Mouse (Mus musculus) testis, postnatal 10 days (tissue): Measurements from ENCODE around the gene Tspan3.

Experiments used
- DNase-seq: peaks from one replicate; pipeline ENCODE4 v3.0.0; 2021; ENCODE audit warnings: low spot score

The Tspan3 gene

DNA sequence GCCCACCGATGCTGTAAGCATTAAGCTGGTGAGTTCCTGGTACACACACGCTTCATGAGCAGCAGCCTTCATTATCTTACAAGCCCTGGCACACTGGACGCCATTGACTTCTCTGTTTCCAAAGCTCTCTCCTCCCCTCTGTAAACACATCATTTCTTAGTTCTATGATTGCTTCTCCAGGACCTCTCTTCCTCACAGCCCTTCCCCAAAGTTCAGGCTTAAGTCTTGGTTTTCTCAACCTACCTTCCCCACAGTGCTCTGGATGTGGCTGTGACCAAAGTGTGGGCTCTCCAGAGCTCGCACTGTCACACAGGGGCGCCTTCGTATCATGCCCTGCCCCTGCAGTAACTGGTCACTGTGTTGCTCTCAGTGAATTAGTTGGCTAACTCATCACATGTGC lies at the start of gene Tspan3:
TSS of gene Tspan3 (minus strand) at position 101 of the 400 bp plus-strand sequence.
- no peak for DNase-seq

DNA sequence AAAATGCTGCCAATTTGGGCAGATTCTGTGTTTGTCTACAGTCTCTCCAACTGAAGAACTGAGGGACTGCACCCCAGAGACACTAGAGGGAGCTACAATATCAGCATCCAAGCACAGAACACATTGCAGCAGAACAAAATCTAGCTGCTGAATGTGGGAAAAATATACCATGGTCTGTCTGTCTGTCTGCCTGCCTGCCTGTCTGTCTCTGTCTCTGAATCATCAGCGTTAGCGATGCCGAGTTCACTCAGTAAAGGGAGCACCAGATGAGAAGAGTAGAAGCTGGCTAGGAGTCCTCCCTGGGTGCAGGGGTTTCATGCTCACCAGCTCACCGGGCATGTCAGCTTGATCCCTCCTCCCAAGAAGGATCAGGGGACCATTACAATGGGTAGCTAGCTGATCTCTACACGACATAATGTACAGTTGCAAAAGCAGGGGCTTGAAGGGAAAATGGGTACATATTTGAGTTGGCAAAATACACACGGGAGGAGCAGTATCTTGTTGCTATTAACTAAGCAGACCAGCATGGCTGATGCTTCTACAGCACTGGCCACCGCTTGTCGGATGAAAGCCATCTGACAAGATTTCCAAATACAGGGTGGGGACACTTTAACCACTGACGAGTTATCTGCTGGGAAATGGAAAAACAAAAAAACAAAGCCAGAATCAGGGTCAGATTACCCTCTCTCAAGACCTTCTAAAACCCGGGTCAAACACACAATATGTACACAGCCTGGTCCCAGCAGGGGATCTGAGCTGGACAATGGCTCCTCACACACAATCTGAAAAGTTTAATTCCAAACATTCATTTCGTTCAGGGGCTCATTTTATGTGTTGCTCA lies 48.4 kb upstream of the Tspan3 start:
- DNase-seq, result peak; percentile 19

DNA sequence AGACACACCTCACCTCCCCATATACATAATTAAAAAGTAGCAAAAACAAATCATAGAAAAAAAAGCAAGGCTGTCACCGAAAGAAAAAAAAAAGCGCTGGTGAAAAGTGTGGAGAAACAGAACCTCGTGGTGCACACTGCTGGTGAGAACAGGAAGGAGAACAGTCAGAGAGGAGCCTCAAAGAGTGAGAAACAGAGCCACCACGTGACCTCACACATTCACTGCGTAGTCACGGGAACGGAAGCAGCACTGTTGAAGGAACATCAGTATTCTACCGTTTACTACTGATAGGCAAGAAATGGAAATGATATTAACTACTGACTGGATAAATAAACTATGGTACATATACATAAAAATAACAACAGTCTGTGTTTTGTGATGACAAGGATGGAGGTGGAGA lies 43.5 kb upstream of the Tspan3 start:
- DNase-seq, result peak; percentile 20

DNA sequence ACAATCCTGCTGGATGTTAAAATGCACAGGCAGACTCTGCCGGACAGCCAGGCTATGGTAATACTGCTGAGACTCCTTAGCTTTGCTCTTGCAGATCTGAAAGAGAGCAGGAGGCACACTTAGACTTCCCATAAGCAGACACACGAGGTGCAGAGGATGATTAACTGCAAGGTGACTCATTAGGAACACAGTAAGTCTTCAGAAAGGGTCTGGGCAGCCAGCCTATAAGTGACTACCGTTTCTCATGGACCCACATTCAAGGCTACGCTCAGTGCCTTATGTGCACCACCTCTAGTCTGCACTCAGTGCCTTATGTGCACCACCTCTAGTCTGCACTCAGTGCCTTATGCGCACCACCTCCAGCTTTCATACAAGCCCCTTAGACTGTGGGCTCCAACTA lies 42.2 kb upstream of the Tspan3 start:
- DNase-seq, result no peak

- DNase-seq, result no peak
Measured at GRCm38 (mm10) chr9:56207083-56207482, 41.8 kb upstream of the Tspan3 start.

DNA sequence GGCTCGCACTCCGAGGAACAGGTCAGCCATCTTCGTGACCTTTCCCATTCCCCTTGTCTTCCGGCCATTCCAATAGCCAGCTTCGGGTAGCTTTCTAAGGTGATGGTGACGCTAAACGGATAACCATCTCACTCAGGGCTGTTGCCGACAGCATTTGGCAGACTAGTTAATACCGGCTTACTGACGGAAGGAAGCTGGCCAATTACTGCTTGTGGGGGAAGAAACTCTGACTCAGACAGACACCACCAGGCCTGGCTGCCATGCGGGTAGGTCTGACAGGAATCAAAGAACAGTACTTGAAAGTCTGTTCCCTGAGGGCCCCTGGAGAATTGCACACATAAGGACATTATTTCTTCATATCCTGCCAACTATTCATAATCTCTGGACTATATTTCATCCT lies 40.1 kb upstream of the Tspan3 start:
- no peak for DNase-seq

GRCm38 (mm10) chr9:56204316-56204715 lies 39.0 kb upstream of the Tspan3 start:
- DNase-seq, result no peak

GRCm38 (mm10) chr9:56200645-56201314 lies 35.5 kb upstream of the Tspan3 start:
- peak; percentile 92 for DNase-seq

- DNase-seq, result no peak
Measured at GRCm38 (mm10) chr9:56200200-56200599, 34.9 kb upstream of the Tspan3 start.

GRCm38 (mm10) chr9:56196921-56197320 lies 31.6 kb upstream of the Tspan3 start:
- DNase-seq, result no peak

DNA sequence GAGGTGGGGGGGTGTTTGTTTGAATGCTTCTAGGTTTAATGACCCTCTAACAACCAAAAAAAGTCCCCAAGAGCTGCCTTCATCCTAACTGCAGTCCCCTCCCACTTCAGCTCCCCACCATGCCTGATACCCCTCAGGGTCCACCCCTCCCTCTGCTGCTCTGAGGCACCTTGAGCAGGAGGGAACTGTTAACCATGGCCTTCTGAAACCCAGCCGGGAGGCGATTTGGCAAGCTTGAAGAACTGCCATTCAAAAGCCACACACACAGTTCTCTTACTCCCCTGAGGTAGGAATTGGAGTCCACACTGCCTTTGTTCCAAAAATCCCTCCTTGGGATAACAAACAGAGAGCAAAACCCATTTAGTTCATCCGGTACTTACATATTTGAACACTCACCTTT lies 29.9 kb upstream of the Tspan3 start:
- DNase-seq, result no peak

GRCm38 (mm10) chr9:56191498-56192455 lies 26.5 kb upstream of the Tspan3 start:
- DNase-seq, result no peak

- DNase-seq, result no peak
Measured at GRCm38 (mm10) chr9:56180118-56180781, 15.0 kb upstream of the Tspan3 start.

DNA sequence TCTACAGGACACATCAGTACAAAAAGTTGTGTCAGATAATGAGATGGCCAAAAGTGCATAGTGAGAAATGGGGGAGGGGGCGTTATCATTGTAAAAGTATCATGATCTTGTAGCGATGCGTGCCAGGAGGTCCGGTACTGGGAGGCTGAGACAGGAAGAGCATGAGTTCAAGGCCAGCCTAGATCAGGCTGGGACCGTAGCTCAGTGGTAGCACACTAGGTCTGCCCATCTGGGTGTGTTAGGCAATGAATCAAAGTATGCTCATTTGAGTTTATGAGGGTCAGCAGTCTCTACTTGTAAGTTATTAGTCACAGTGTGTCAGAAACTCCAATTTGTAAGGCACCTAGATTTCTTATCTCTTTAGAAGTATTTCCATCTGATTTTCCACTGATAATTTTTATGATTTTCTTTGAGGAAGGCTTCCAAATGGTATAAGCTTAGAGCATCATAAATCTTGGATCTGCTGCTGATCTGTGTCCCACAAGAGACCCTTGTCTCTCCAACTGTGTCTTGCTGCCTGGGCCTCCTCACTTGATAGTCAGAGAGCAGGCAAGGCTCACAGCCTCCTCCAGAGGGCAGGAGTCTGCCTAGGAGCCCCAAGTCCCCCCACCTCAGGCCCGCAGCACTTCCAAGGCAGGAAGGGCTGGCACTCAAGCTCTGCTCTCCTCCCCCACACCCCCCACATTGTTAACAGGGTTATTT lies 14.3 kb upstream of the Tspan3 start:
- peak; percentile 52 for DNase-seq

- no peak for DNase-seq
Measured at GRCm38 (mm10) chr9:56177354-56177753, 12.1 kb upstream of the Tspan3 start.

DNA sequence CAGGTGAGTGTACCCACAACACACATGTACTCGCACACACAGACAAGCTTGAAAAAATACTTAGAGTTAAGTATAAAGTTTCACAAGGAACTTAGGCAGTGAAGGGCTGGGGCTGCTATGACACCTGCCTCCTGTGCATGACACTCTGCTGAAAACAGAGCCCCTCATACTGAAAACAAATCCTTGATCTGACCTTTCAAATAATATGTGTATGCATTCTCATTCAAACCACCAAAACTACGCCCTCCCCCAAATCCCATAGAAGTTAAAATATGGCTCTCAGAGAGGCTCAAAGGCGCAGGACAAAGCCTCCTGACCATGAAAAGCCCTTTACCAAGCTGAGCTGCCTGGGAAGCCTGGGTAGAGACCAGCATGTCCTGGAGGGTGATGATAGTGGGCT lies 10.0 kb upstream of the Tspan3 start:
- no peak for DNase-seq

- DNase-seq, result no peak
Measured at GRCm38 (mm10) chr9:56167690-56168089, 2.4 kb upstream of the Tspan3 start.

- DNase-seq, result no peak
Measured at GRCm38 (mm10) chr9:56166161-56166560, 884 bp upstream of the Tspan3 start.

GRCm38 (mm10) chr9:56160341-56161141 lies 4.7 kb downstream of the Tspan3 start:
- peak; percentile 91 for DNase-seq

- no peak for DNase-seq
Measured at GRCm38 (mm10) chr9:56159456-56159855, 5.8 kb downstream of the Tspan3 start.
